Mouse (Mus musculus): ENCODE results near the gene Tspan9. TPM values are rescaled to one million over a fixed set of nuclear protein-coding genes. Genes with fewer than 3 reads are reported as not detected.
A peak's percentile ranks its signal among the peaks of the same experiment; 100 is the strongest.

The Tspan9 gene
- polyA plus RNA-seq, 1 experiment from 2014 or later = 71.7 TPM

- Histone ChIP-seq H3K27ac (replicated peaks; ENCODE audit: low read depth, low read length) (no peak overlapping the region), H3K9me3 (replicated peaks; ENCODE audit: control insufficient read depth, low read length) (no peaks in the 10 kb centered on the region), H3K4me1 (ENCODE audit: control insufficient read depth, insufficient read depth, low read length) (no peaks in the 10 kb centered on the region), H3K27me3 (ENCODE audit: control insufficient read depth, insufficient read depth, low read length) (no peaks in the 10 kb centered on the region), H3K9ac (replicated peaks; ENCODE audit: low read length) (no peak overlapping the region), H3K4me3 (ENCODE audit: low read depth, low read length) (no peak overlapping the region), H3K4me2 (ENCODE audit: low read depth, low read length) (no peak overlapping the region), H3K36me3 (replicated peaks; ENCODE audit: control insufficient read depth, insufficient read depth, low read depth, low read length) (no peaks in the 10 kb centered on the region)
- DNase-seq (ENCODE audit: low spot score) (no peak), ATAC-seq (replicated peaks; ENCODE audit: insufficient number of reproducible peaks, low FRiP score, low TSS enrichment, low read depth) (no peak)
- 73% methylated on average over 8 of the region's 8 CpGs for WGBS
Measured at GRCm38 (mm10) chr6:128047239-128047638, 96.2 kb downstream of the Tspan9 start.

- no peaks in the 10 kb centered on the region for H3K27me3 ChIP-seq (ENCODE audit: control insufficient read depth, insufficient read depth, low read length)
- no peak overlapping the region for H3K27ac ChIP-seq (replicated peaks; ENCODE audit: low read depth, low read length)
- WGBS = 65% methylated on average over 6 of the region's 6 CpGs
- no peak overlapping the region for H3K9ac ChIP-seq (replicated peaks; ENCODE audit: low read length)
- no peaks in the 10 kb centered on the region for H3K36me3 ChIP-seq (replicated peaks; ENCODE audit: control insufficient read depth, insufficient read depth, low read depth, low read length)
- no peak overlapping the region for H3K4me2 ChIP-seq (ENCODE audit: low read depth, low read length)
- no peak overlapping the region for H3K4me3 ChIP-seq (ENCODE audit: low read depth, low read length)
- no peaks in the 10 kb centered on the region for H3K4me1 ChIP-seq (ENCODE audit: control insufficient read depth, insufficient read depth, low read length)
- H3K9me3 ChIP-seq (replicated peaks; ENCODE audit: control insufficient read depth, low read length) = no peaks in the 10 kb centered on the region
- DNase-seq (ENCODE audit: low spot score) (no peak), ATAC-seq (replicated peaks; ENCODE audit: insufficient number of reproducible peaks, low FRiP score, low TSS enrichment, low read depth) (no peak)
Measured at GRCm38 (mm10) chr6:128046799-128047198, 96.6 kb downstream of the Tspan9 start.

GRCm38 (mm10) chr6:128044691-128045090, 98.7 kb downstream of the Tspan9 start:
- no peak overlapping the region for H3K27ac ChIP-seq (replicated peaks; ENCODE audit: low read depth, low read length)
- H3K9me3 ChIP-seq (replicated peaks; ENCODE audit: control insufficient read depth, low read length) = no peaks in the 10 kb centered on the region
- no peak overlapping the region for H3K4me3 ChIP-seq (ENCODE audit: low read depth, low read length)
- no peak overlapping the region for H3K4me2 ChIP-seq (ENCODE audit: low read depth, low read length)
- WGBS = 76% methylated on average over 10 of the region's 10 CpGs
- H3K9ac ChIP-seq (replicated peaks; ENCODE audit: low read length) = no peak overlapping the region
- no peaks in the 10 kb centered on the region for H3K36me3 ChIP-seq (replicated peaks; ENCODE audit: control insufficient read depth, insufficient read depth, low read depth, low read length)
- ATAC-seq (replicated peaks; ENCODE audit: insufficient number of reproducible peaks, low FRiP score, low TSS enrichment, low read depth) (no peak), DNase-seq (ENCODE audit: low spot score) (no peak)
- no peaks in the 10 kb centered on the region for H3K27me3 ChIP-seq (ENCODE audit: control insufficient read depth, insufficient read depth, low read length)
- no peaks in the 10 kb centered on the region for H3K4me1 ChIP-seq (ENCODE audit: control insufficient read depth, insufficient read depth, low read length)

DNA sequence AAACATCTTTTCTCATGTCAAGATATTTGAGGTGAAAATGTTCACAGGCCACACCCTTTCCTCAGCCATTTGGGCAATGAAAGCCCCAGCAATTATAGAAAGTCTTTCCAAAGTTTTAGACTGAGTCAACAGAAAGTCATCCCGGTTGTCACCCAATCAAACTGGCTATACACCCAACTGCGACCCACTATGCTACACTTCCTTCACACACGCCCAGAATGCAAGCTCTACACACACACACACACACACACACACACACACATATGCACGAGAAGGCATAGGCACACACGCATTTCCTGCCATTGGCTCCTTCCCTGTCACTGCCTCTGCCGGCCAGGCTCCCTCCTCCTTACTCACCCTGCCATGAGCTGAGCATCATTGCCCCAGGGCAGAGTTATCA, 99.9 kb downstream of the Tspan9 start:
- H3K27ac ChIP-seq (replicated peaks; ENCODE audit: low read depth, low read length) = no peak overlapping the region
- H3K4me3 ChIP-seq (ENCODE audit: low read depth, low read length) = no peak overlapping the region
- ATAC-seq (replicated peaks; ENCODE audit: insufficient number of reproducible peaks, low FRiP score, low TSS enrichment, low read depth) = no peak
- no peaks in the 10 kb centered on the region for H3K36me3 ChIP-seq (replicated peaks; ENCODE audit: control insufficient read depth, insufficient read depth, low read depth, low read length)
- DNase-seq (ENCODE audit: low spot score) = no peak
- H3K4me2 ChIP-seq (ENCODE audit: low read depth, low read length) = no peak overlapping the region
- H3K27me3 ChIP-seq (ENCODE audit: control insufficient read depth, insufficient read depth, low read length) = no peaks in the 10 kb centered on the region
- H3K9me3 ChIP-seq (replicated peaks; ENCODE audit: control insufficient read depth, low read length) = no peaks in the 10 kb centered on the region
- 65% methylated on average over 6 of the region's 6 CpGs for WGBS
- no peak overlapping the region for H3K9ac ChIP-seq (replicated peaks; ENCODE audit: low read length)
- H3K4me1 ChIP-seq (ENCODE audit: control insufficient read depth, insufficient read depth, low read length) = peaks cover 1% of the 10 kb centered on the region; the same call in 1 of the 2 replicates

- no peaks in the 10 kb centered on the region for H3K36me3 ChIP-seq (replicated peaks; ENCODE audit: control insufficient read depth, insufficient read depth, low read depth, low read length)
- no peak overlapping the region for H3K4me2 ChIP-seq (ENCODE audit: low read depth, low read length)
- H3K27ac ChIP-seq (replicated peaks; ENCODE audit: low read depth, low read length) = no peak overlapping the region
- H3K9me3 ChIP-seq (replicated peaks; ENCODE audit: control insufficient read depth, low read length) = no peaks in the 10 kb centered on the region
- H3K27me3 ChIP-seq (ENCODE audit: control insufficient read depth, insufficient read depth, low read length) = no peaks in the 10 kb centered on the region
- H3K9ac ChIP-seq (replicated peaks; ENCODE audit: low read length) = no peak overlapping the region
- H3K4me3 ChIP-seq (ENCODE audit: low read depth, low read length) = no peak overlapping the region
- no peak for ATAC-seq (replicated peaks; ENCODE audit: insufficient number of reproducible peaks, low FRiP score, low TSS enrichment, low read depth)
- 42% methylated on average over 6 of the region's 6 CpGs for WGBS
- DNase-seq (ENCODE audit: low spot score) = no peak
- H3K4me1 ChIP-seq (ENCODE audit: control insufficient read depth, insufficient read depth, low read length) = peaks cover 4% of the 10 kb centered on the region; the same call in 1 of the 2 replicates
Measured at GRCm38 (mm10) chr6:128041836-128042235, 101.6 kb downstream of the Tspan9 start.

- peaks cover 4% of the 10 kb centered on the region for H3K4me1 ChIP-seq (ENCODE audit: control insufficient read depth, insufficient read depth, low read length)
- H3K4me2 ChIP-seq (ENCODE audit: low read depth, low read length) = no peak overlapping the region
- no peak overlapping the region for H3K9ac ChIP-seq (replicated peaks; ENCODE audit: low read length)
- ATAC-seq (replicated peaks; ENCODE audit: insufficient number of reproducible peaks, low FRiP score, low TSS enrichment, low read depth) (no peak), DNase-seq (ENCODE audit: low spot score) (no peak)
- no peaks in the 10 kb centered on the region for H3K9me3 ChIP-seq (replicated peaks; ENCODE audit: control insufficient read depth, low read length)
- H3K4me3 ChIP-seq (ENCODE audit: low read depth, low read length) = no peak overlapping the region
- no peaks in the 10 kb centered on the region for H3K27me3 ChIP-seq (ENCODE audit: control insufficient read depth, insufficient read depth, low read length)
- no peaks in the 10 kb centered on the region for H3K36me3 ChIP-seq (replicated peaks; ENCODE audit: control insufficient read depth, insufficient read depth, low read depth, low read length)
- 86% methylated on average over 9 of the region's 9 CpGs for WGBS
- H3K27ac ChIP-seq (replicated peaks; ENCODE audit: low read depth, low read length) = no peak overlapping the region
Measured at GRCm38 (mm10) chr6:128039077-128039766, 104.2 kb downstream of the Tspan9 start.

DNA sequence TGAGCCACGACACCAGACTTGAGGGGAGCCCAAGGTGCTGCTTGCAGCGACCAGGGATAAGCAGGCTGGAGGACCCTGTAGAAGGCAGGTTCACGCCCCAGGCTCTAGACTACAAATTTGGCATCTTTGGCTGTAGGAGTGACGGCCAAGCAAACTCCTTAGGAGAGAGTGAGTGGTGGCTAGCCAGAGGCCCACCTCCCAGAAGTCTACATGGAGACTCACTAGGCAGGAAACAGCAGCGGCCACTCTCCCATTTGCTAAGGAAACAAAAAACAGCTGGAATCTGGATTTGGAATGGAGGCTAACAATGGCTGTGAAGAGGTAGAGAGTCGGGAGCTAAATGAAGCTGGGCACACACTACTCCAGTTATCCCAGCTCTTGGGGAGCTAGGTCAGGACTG, 104.8 kb downstream of the Tspan9 start:
- Histone ChIP-seq H3K36me3 (replicated peaks; ENCODE audit: control insufficient read depth, insufficient read depth, low read depth, low read length) (no peaks in the 10 kb centered on the region), H3K27me3 (ENCODE audit: control insufficient read depth, insufficient read depth, low read length) (no peaks in the 10 kb centered on the region), H3K4me1 (ENCODE audit: control insufficient read depth, insufficient read depth, low read length) (peaks cover 7% of the 10 kb centered on the region), H3K9ac (replicated peaks; ENCODE audit: low read length) (no peak overlapping the region), H3K27ac (replicated peaks; ENCODE audit: low read depth, low read length) (no peak overlapping the region), H3K4me2 (ENCODE audit: low read depth, low read length) (no peak overlapping the region), H3K4me3 (ENCODE audit: low read depth, low read length) (no peak overlapping the region), H3K9me3 (replicated peaks; ENCODE audit: control insufficient read depth, low read length) (no peaks in the 10 kb centered on the region)
- WGBS = 36% methylated on average over 6 of the region's 6 CpGs
- ATAC-seq (replicated peaks; ENCODE audit: insufficient number of reproducible peaks, low FRiP score, low TSS enrichment, low read depth) (no peak), DNase-seq (ENCODE audit: low spot score) (peak; percentile 61)

GRCm38 (mm10) chr6:128036597-128036996, 106.8 kb downstream of the Tspan9 start:
- Histone ChIP-seq H3K4me2 (ENCODE audit: low read depth, low read length) (no peak overlapping the region), H3K9ac (replicated peaks; ENCODE audit: low read length) (no peak overlapping the region), H3K27me3 (ENCODE audit: control insufficient read depth, insufficient read depth, low read length) (no peaks in the 10 kb centered on the region), H3K4me3 (ENCODE audit: low read depth, low read length) (no peak overlapping the region), H3K36me3 (replicated peaks; ENCODE audit: control insufficient read depth, insufficient read depth, low read depth, low read length) (no peaks in the 10 kb centered on the region), H3K27ac (replicated peaks; ENCODE audit: low read depth, low read length) (no peak overlapping the region), H3K9me3 (replicated peaks; ENCODE audit: control insufficient read depth, low read length) (no peaks in the 10 kb centered on the region), H3K4me1 (ENCODE audit: control insufficient read depth, insufficient read depth, low read length) (peaks cover 10% of the 10 kb centered on the region)
- no peak for DNase-seq (ENCODE audit: low spot score)
- no peak for ATAC-seq (replicated peaks; ENCODE audit: insufficient number of reproducible peaks, low FRiP score, low TSS enrichment, low read depth)
- WGBS = 70% methylated on average over 9 of the region's 9 CpGs
